Mouse (Mus musculus) limb, embryonic 12.5 days (tissue): ENCODE results near the gene Cnot1. TPM values are rescaled to one million over a fixed set of nuclear protein-coding genes. Genes with fewer than 3 reads are reported as not detected.

Source experiments
- ATAC-seq: fragments of 200-750 bp; cut with Nextera tagmentation; 2 replicates; pipeline ENCODE4 v1.8.0; 2017; ENCODE audit warnings: low read depth, moderate TSS enrichment; ENCODE audit not compliant: insufficient number of reproducible peaks, insufficient read depth, low FRiP score, low TSS enrichment
- H3K27ac ChIP-seq: fragments of 300-500 bp; sonication (generic); 2 replicates; pipeline ENCODE4 v1.5.1; 2016; ENCODE audit warnings: mild to moderate bottlenecking, moderate library complexity
- H3K27me3 ChIP-seq: fragments of 300-500 bp; sonication (generic); 2 replicates; pipeline ENCODE4 v1.6.1; 2016; ENCODE audit warnings: mild to moderate bottlenecking, moderate library complexity
- H3K36me3 ChIP-seq: fragments of 300-500 bp; sonication (generic); 2 replicates; pipeline ENCODE4 v1.6.1; 2016; ENCODE audit warnings: mild to moderate bottlenecking, moderate library complexity
- H3K4me1 ChIP-seq: fragments of 300-500 bp; sonication (generic); replicated peaks from 2 replicates; pipeline ENCODE4 v1.6.1; 2016
- H3K4me2 ChIP-seq: fragments of 300-500 bp; sonication (generic); 2 replicates; pipeline ENCODE4 v1.6.1; 2016; ENCODE audit warnings: mild to moderate bottlenecking, moderate library complexity
- H3K4me3 ChIP-seq: fragments of 300-500 bp; sonication (generic); replicated peaks from 2 replicates; pipeline ENCODE4 v1.5.1; 2016; ENCODE audit warnings: mild to moderate bottlenecking
- H3K9ac ChIP-seq: fragments of 300-500 bp; sonication (generic); replicated peaks from 2 replicates; pipeline ENCODE4 v1.6.1; 2016; ENCODE audit warnings: mild to moderate bottlenecking, moderate library complexity
- H3K9me3 ChIP-seq: fragments of 300-500 bp; sonication (generic); 2 replicates; pipeline ENCODE4 v1.6.1; 2016; ENCODE audit warnings: mild to moderate bottlenecking, moderate library complexity
- WGBS: fragments of 180-500 bp; shearing (Covaris S2); methylation state at CpG from one replicate; pipeline ENCODE4 v1.1.7; 2016; 5-methylcytosine and 5-hydroxymethylcytosine counted together
- polyA plus RNA-seq: library from polyadenylated mRNA; unstranded; fragments of >200 nt; fragmentation: Nextera tagmentation; extraction: Ambion mirVana; gene quantifications from 2 replicates; pipeline ENCODE4 v1.2.1, GENCODE M21; 2016

The Cnot1 gene
- polyA plus RNA-seq, 1 experiment from 2014 or later: 91.3 TPM

- Histone ChIP-seq H3K4me3 (peak overlapping the region; percentile 61), H3K9ac (peak overlapping the region; percentile 65), H3K4me1 (peaks cover 18% of the 10 kb centered on the region), H3K9me3 (no peaks in the 10 kb centered on the region), H3K4me2 (peak overlapping the region; percentile 96), H3K27ac (no peak overlapping the region), H3K27me3 (peaks cover 21% of the 10 kb centered on the region), H3K36me3 (0 out of 2 replicates have a peak, but pooled peaks cover 3% of the 10 kb centered on the region)
- ATAC-seq: peak; percentile 5; the same call in 1 of the 2 replicates
- WGBS: under 1% methylated on average over 15 of the region's 15 CpGs
Measured at GRCm38 (mm10) chr8:95703461-95704260, 103.6 kb downstream of the Cnot1 start.

- peak overlapping the region; percentile 96 for H3K4me2 ChIP-seq
- ATAC-seq: peak; percentile 93
- WGBS: 2% methylated on average over 34 of the region's 34 CpGs
- H3K27ac ChIP-seq: no peak overlapping the region
- H3K36me3 ChIP-seq: 0 out of 2 replicates have a peak, but pooled peaks cover 3% of the 10 kb centered on the region
- peak overlapping the region; percentile 61 for H3K4me3 ChIP-seq
- H3K4me1 ChIP-seq: peaks cover 18% of the 10 kb centered on the region
- H3K27me3 ChIP-seq: peaks cover 29% of the 10 kb centered on the region
- H3K9me3 ChIP-seq: no peaks in the 10 kb centered on the region
- H3K9ac ChIP-seq: peak overlapping the region; percentile 65
Measured at GRCm38 (mm10) chr8:95702480-95703446, 104.5 kb downstream of the Cnot1 start.

GRCm38 (mm10) chr8:95701809-95702208, 105.5 kb downstream of the Cnot1 start:
- Histone ChIP-seq H3K27ac (no peak overlapping the region), H3K4me3 (no peak overlapping the region), H3K9ac (no peak overlapping the region), H3K36me3 (no peaks in the 10 kb centered on the region), H3K27me3 (peaks cover 35% of the 10 kb centered on the region), H3K4me1 (peaks cover 20% of the 10 kb centered on the region), H3K4me2 (peak overlapping the region; percentile 96; the same call in 1 of the 2 replicates), H3K9me3 (no peaks in the 10 kb centered on the region)
- no peak for ATAC-seq
- WGBS: 73% methylated on average over 4 of the region's 4 CpGs

- 74% methylated on average over 9 of the region's 9 CpGs for WGBS
- H3K36me3 ChIP-seq: no peaks in the 10 kb centered on the region
- no peak overlapping the region for H3K9ac ChIP-seq
- no peak overlapping the region for H3K4me3 ChIP-seq
- H3K4me1 ChIP-seq: peaks cover 20% of the 10 kb centered on the region
- H3K27ac ChIP-seq: no peak overlapping the region
- no peak overlapping the region for H3K4me2 ChIP-seq
- no peaks in the 10 kb centered on the region for H3K9me3 ChIP-seq
- H3K27me3 ChIP-seq: peaks cover 46% of the 10 kb centered on the region
- no peak for ATAC-seq
Measured at GRCm38 (mm10) chr8:95700282-95700681, 107.0 kb downstream of the Cnot1 start.

- Histone ChIP-seq H3K27ac (no peak overlapping the region), H3K4me3 (no peak overlapping the region), H3K27me3 (peaks cover 63% of the 10 kb centered on the region), H3K36me3 (no peaks in the 10 kb centered on the region), H3K4me2 (no peak overlapping the region), H3K9me3 (no peaks in the 10 kb centered on the region), H3K9ac (no peak overlapping the region), H3K4me1 (peaks cover 9% of the 10 kb centered on the region)
- 28% methylated on average over 6 of the region's 6 CpGs for WGBS
- ATAC-seq: no peak
Measured at GRCm38 (mm10) chr8:95698179-95698578, 109.1 kb downstream of the Cnot1 start.

- Histone ChIP-seq H3K4me2 (peak overlapping the region; percentile 44), H3K27me3 (peaks cover 72% of the 10 kb centered on the region)
Measured at GRCm38 (mm10) chr8:95697128-95697527, 110.1 kb downstream of the Cnot1 start.

GRCm38 (mm10) chr8:95696661-95697060, 110.6 kb downstream of the Cnot1 start:
- Histone ChIP-seq H3K9ac (no peak overlapping the region), H3K4me2 (peak overlapping the region; percentile 44), H3K4me1 (0 out of 2 replicates have a peak, but pooled peaks cover 3% of the 10 kb centered on the region), H3K36me3 (no peaks in the 10 kb centered on the region), H3K27me3 (peaks cover 72% of the 10 kb centered on the region), H3K4me3 (no peak overlapping the region), H3K9me3 (no peaks in the 10 kb centered on the region), H3K27ac (no peak overlapping the region)
- ATAC-seq: no peak
- WGBS: 74% methylated on average over 7 of the region's 8 CpGs

More at GRCm38 (mm10) chr8:95697128-95697527, 110.1 kb downstream of the Cnot1 start:
- 1% methylated on average over 11 of the region's 11 CpGs for WGBS
- H3K36me3 ChIP-seq: no peaks in the 10 kb centered on the region
- H3K9me3 ChIP-seq: no peaks in the 10 kb centered on the region
- H3K4me1 ChIP-seq: peaks cover 4% of the 10 kb centered on the region; the same call in 1 of the 2 replicates
- H3K9ac ChIP-seq: no peak overlapping the region
- peak; percentile 62; the same call in 1 of the 2 replicates for ATAC-seq
- H3K4me3 ChIP-seq: no peak overlapping the region
- no peak overlapping the region for H3K27ac ChIP-seq

GRCm38 (mm10) chr8:95694631-95695030, 112.6 kb downstream of the Cnot1 start:
- Histone ChIP-seq H3K9me3 (no peaks in the 10 kb centered on the region), H3K9ac (no peak overlapping the region), H3K27ac (no peak overlapping the region), H3K36me3 (no peaks in the 10 kb centered on the region), H3K4me2 (no peak overlapping the region), H3K4me1 (0 out of 2 replicates have a peak, but pooled peaks cover 3% of the 10 kb centered on the region), H3K27me3 (peaks cover 70% of the 10 kb centered on the region), H3K4me3 (no peak overlapping the region)
- no peak for ATAC-seq
- WGBS: 14% methylated on average over 6 of the region's 6 CpGs

GRCm38 (mm10) chr8:95690929-95691541, 116.2 kb downstream of the Cnot1 start:
- Histone ChIP-seq H3K27me3 (peaks cover 65% of the 10 kb centered on the region), H3K4me3 (no peak overlapping the region), H3K4me2 (no peak overlapping the region), H3K4me1 (no peaks in the 10 kb centered on the region), H3K9ac (no peak overlapping the region), H3K9me3 (no peaks in the 10 kb centered on the region), H3K27ac (no peak overlapping the region), H3K36me3 (no peaks in the 10 kb centered on the region)
- no peak for ATAC-seq
- 84% methylated on average over 13 of the region's 13 CpGs for WGBS

- H3K4me3 ChIP-seq: no peak overlapping the region
- no peaks in the 10 kb centered on the region for H3K4me1 ChIP-seq
- peaks cover 42% of the 10 kb centered on the region for H3K27me3 ChIP-seq
- ATAC-seq: no peak
- H3K4me2 ChIP-seq: no peak overlapping the region
- no peak overlapping the region for H3K27ac ChIP-seq
- 75% methylated on average over 10 of the region's 10 CpGs for WGBS
- H3K36me3 ChIP-seq: no peaks in the 10 kb centered on the region
- H3K9me3 ChIP-seq: no peaks in the 10 kb centered on the region
- no peak overlapping the region for H3K9ac ChIP-seq
Measured at GRCm38 (mm10) chr8:95688073-95688672, 119.1 kb downstream of the Cnot1 start.
